Mouse (Mus musculus): ENCODE measurements around the gene Plekhm3. TPM values are rescaled to one million over a fixed set of nuclear protein-coding genes. Genes with fewer than 3 reads are reported as not detected.

Gene Plekhm3
- polyA plus RNA-seq, 1 experiment from 2014 or later, result 16.0 TPM

GRCm38 (mm10) chr1:64779863-64780262 lies 176.8 kb downstream of the Plekhm3 start:
- no peaks in the 10 kb centered on the region for H3K79me2 ChIP-seq (ENCODE audit: inconsistent target)
- H3K27ac ChIP-seq, result no peak overlapping the region
- H3K36me3 ChIP-seq (ENCODE audit: inconsistent target), result no peaks in the 10 kb centered on the region
- 90% methylated on average over 12 of the region's 12 CpGs for WGBS (ENCODE audit: missing documents)
- no peak overlapping the region for H3K4me3 ChIP-seq (ENCODE audit: inconsistent target)

GRCm38 (mm10) chr1:64779415-64779814 lies 177.2 kb downstream of the Plekhm3 start:
- H3K36me3 ChIP-seq (ENCODE audit: inconsistent target), result no peaks in the 10 kb centered on the region
- 68% methylated on average over 5 of the region's 5 CpGs for WGBS (ENCODE audit: missing documents)
- no peak overlapping the region for H3K27ac ChIP-seq
- no peaks in the 10 kb centered on the region for H3K79me2 ChIP-seq (ENCODE audit: inconsistent target)
- no peak overlapping the region for H3K4me3 ChIP-seq (ENCODE audit: inconsistent target)

- no peak overlapping the region for H3K4me3 ChIP-seq (ENCODE audit: inconsistent target)
Measured at GRCm38 (mm10) chr1:64773305-64773704, 183.3 kb downstream of the Plekhm3 start.

GRCm38 (mm10) chr1:64770169-64770568 lies 186.5 kb downstream of the Plekhm3 start:
- H3K36me3 ChIP-seq (ENCODE audit: inconsistent target), result no peaks in the 10 kb centered on the region
- H3K79me2 ChIP-seq (ENCODE audit: inconsistent target), result no peaks in the 10 kb centered on the region
- H3K4me3 ChIP-seq (ENCODE audit: inconsistent target), result no peak overlapping the region
- 63% methylated on average over 6 of the region's 6 CpGs for WGBS (ENCODE audit: missing documents)
- no peak overlapping the region for H3K27ac ChIP-seq

More at GRCm38 (mm10) chr1:64773305-64773704, 183.3 kb downstream of the Plekhm3 start:
- no peaks in the 10 kb centered on the region for H3K79me2 ChIP-seq (ENCODE audit: inconsistent target)
- H3K27ac ChIP-seq, result no peak overlapping the region
- H3K36me3 ChIP-seq (ENCODE audit: inconsistent target), result no peaks in the 10 kb centered on the region
- WGBS (ENCODE audit: missing documents), result 98% methylated on average over 4 of the region's 4 CpGs

GRCm38 (mm10) chr1:64761646-64762045 lies 195.0 kb downstream of the Plekhm3 start:
- H3K4me3 ChIP-seq (ENCODE audit: inconsistent target), result no peak overlapping the region
- WGBS (ENCODE audit: missing documents), result 88% methylated on average over 4 of the region's 4 CpGs
- no peaks in the 10 kb centered on the region for H3K36me3 ChIP-seq (ENCODE audit: inconsistent target)
- no peak overlapping the region for H3K27ac ChIP-seq
- H3K79me2 ChIP-seq (ENCODE audit: inconsistent target), result no peaks in the 10 kb centered on the region

GRCm38 (mm10) chr1:64757766-64758165 lies 198.9 kb downstream of the Plekhm3 start:
- 92% methylated on average over 5 of the region's 5 CpGs for WGBS (ENCODE audit: missing documents)
- Histone ChIP-seq H3K27ac (no peak overlapping the region), H3K4me3 (ENCODE audit: inconsistent target) (no peak overlapping the region), H3K79me2 (ENCODE audit: inconsistent target) (no peaks in the 10 kb centered on the region), H3K36me3 (ENCODE audit: inconsistent target) (no peaks in the 10 kb centered on the region)

- Histone ChIP-seq H3K79me2 (ENCODE audit: inconsistent target) (no peaks in the 10 kb centered on the region), H3K27ac (no peak overlapping the region), H3K4me3 (ENCODE audit: inconsistent target) (no peak overlapping the region), H3K36me3 (ENCODE audit: inconsistent target) (no peaks in the 10 kb centered on the region)
- 48% methylated on average over 2 of the region's 2 CpGs for WGBS (ENCODE audit: missing documents)
Measured at GRCm38 (mm10) chr1:64757254-64757653, 199.4 kb downstream of the Plekhm3 start.

- Histone ChIP-seq H3K79me2 (ENCODE audit: inconsistent target) (no peaks in the 10 kb centered on the region), H3K27ac (no peak overlapping the region), H3K4me3 (ENCODE audit: inconsistent target) (no peak overlapping the region), H3K36me3 (ENCODE audit: inconsistent target) (no peaks in the 10 kb centered on the region)
- WGBS (ENCODE audit: missing documents), result 20% methylated on average over 10 of the region's 10 CpGs
Measured at GRCm38 (mm10) chr1:64756640-64757030, 200.0 kb downstream of the Plekhm3 start.

- WGBS (ENCODE audit: missing documents), result 34% methylated on average over 7 of the region's 7 CpGs
- no peak overlapping the region for H3K4me3 ChIP-seq (ENCODE audit: inconsistent target)
- no peaks in the 10 kb centered on the region for H3K36me3 ChIP-seq (ENCODE audit: inconsistent target)
- no peaks in the 10 kb centered on the region for H3K79me2 ChIP-seq (ENCODE audit: inconsistent target)
- no peak overlapping the region for H3K27ac ChIP-seq
Measured at GRCm38 (mm10) chr1:64755971-64756639, 200.5 kb downstream of the Plekhm3 start.

GRCm38 (mm10) chr1:64754658-64755057 lies 202.0 kb downstream of the Plekhm3 start:
- H3K27ac ChIP-seq, result no peak overlapping the region
- no peaks in the 10 kb centered on the region for H3K36me3 ChIP-seq (ENCODE audit: inconsistent target)
- H3K4me3 ChIP-seq (ENCODE audit: inconsistent target), result no peak overlapping the region
- WGBS (ENCODE audit: missing documents), result 90% methylated on average over 5 of the region's 5 CpGs
- H3K79me2 ChIP-seq (ENCODE audit: inconsistent target), result no peaks in the 10 kb centered on the region

GRCm38 (mm10) chr1:64753668-64754067 lies 203.0 kb downstream of the Plekhm3 start:
- Histone ChIP-seq H3K4me3 (ENCODE audit: inconsistent target) (no peak overlapping the region), H3K79me2 (ENCODE audit: inconsistent target) (no peaks in the 10 kb centered on the region), H3K36me3 (ENCODE audit: inconsistent target) (no peaks in the 10 kb centered on the region), H3K27ac (no peak overlapping the region)
- WGBS (ENCODE audit: missing documents), result 88% methylated on average over 7 of the region's 7 CpGs

GRCm38 (mm10) chr1:64753109-64753508 lies 203.5 kb downstream of the Plekhm3 start:
- WGBS (ENCODE audit: missing documents), result 48% methylated on average over 8 of the region's 8 CpGs
- Histone ChIP-seq H3K79me2 (ENCODE audit: inconsistent target) (no peaks in the 10 kb centered on the region), H3K4me3 (ENCODE audit: inconsistent target) (no peak overlapping the region), H3K27ac (no peak overlapping the region), H3K36me3 (ENCODE audit: inconsistent target) (no peaks in the 10 kb centered on the region)

GRCm38 (mm10) chr1:64744616-64745015 lies 212.0 kb downstream of the Plekhm3 start:
- H3K4me3 ChIP-seq (ENCODE audit: inconsistent target), result no peak overlapping the region
- no peak overlapping the region for H3K27ac ChIP-seq
- H3K79me2 ChIP-seq (ENCODE audit: inconsistent target), result no peaks in the 10 kb centered on the region
- no peaks in the 10 kb centered on the region for H3K36me3 ChIP-seq (ENCODE audit: inconsistent target)

- Histone ChIP-seq H3K79me2 (ENCODE audit: inconsistent target) (no peaks in the 10 kb centered on the region), H3K36me3 (ENCODE audit: inconsistent target) (no peaks in the 10 kb centered on the region), H3K4me3 (ENCODE audit: inconsistent target) (no peak overlapping the region), H3K27ac (no peak overlapping the region)
- 94% methylated on average over 18 of the region's 18 CpGs for WGBS (ENCODE audit: missing documents)
Measured at GRCm38 (mm10) chr1:64742741-64743408, 213.7 kb downstream of the Plekhm3 start.

- Histone ChIP-seq H3K79me2 (ENCODE audit: inconsistent target) (peaks cover 5% of the 10 kb centered on the region; the same call in 1 of the 2 replicates), H3K4me3 (ENCODE audit: inconsistent target) (peak overlapping the region; percentile 37), H3K27ac (no peak overlapping the region), H3K36me3 (ENCODE audit: inconsistent target) (no peaks in the 10 kb centered on the region)
- WGBS (ENCODE audit: missing documents), result 2% methylated on average over 14 of the region's 14 CpGs
Measured at GRCm38 (mm10) chr1:64738661-64739082, 218.0 kb downstream of the Plekhm3 start.
